Mouse (Mus musculus) CH12.LX (cell line): ENCODE data around the gene Rad9a.

Experiments used
- CTCF ChIP-seq, 2 experiments: IDR thresholded peaks in 1 of 2; conservative IDR thresholded peaks in 1 of 2; 2 replicates each; pipeline ENCODE4 v1.5.1; 2011 to 2012; ENCODE audit warnings: low read depth in 2 of 2, low read length in 2 of 2, improper control_type of control experiment in 1 of 2, inconsistent platforms in 1 of 2, mild to moderate bottlenecking in 1 of 2, moderate library complexity in 1 of 2
- HCFC1 ChIP-seq: IDR thresholded peaks from 2 replicates; pipeline ENCODE4 v1.6.1; 2012; ENCODE audit warnings: low read depth, mild to moderate bottlenecking, inconsistent platforms, low read length, improper control_type of control experiment
- MEF2A ChIP-seq: IDR thresholded peaks from 2 replicates; pipeline ENCODE4 v1.6.1; 2014; ENCODE audit warnings: low read depth, mild to moderate bottlenecking, inconsistent platforms, low read length, improper control_type of control experiment, borderline replicate concordance
- MXI1 ChIP-seq: IDR thresholded peaks from 2 replicates; pipeline ENCODE4 v1.6.1; 2011; ENCODE audit warnings: mild to moderate bottlenecking, low read depth, low read length, improper control_type of control experiment

GRCm38 (mm10) chr19:4201291-4201909 lies at the start of gene Rad9a:
- peak; percentile 71 for TF ChIP-seq HCFC1
- no peak; the same call in 1 of the 2 replicates for TF ChIP-seq MEF2A
- peak; percentile 91 for TF ChIP-seq MXI1
- TF ChIP-seq CTCF (conservative IDR thresholded peaks at IDR 0.05 in 1 of 2, IDR thresholded peaks at IDR 0.05 in 1 of 2; ENCODE audit: low read depth in 2 of 2, low read length in 2 of 2): no peak
